Mouse (Mus musculus) heart, postnatal 4 days (tissue): Measurements from ENCODE around the gene Agr3. TPM values are rescaled to one million over a fixed set of nuclear protein-coding genes. Genes with fewer than 3 reads are reported as not detected.

Source experiments
- DNase-seq: peaks from one replicate; pipeline ENCODE4 v3.0.0; 2021
- total RNA-seq, 2 experiments: library from RNA; stranded (reverse); gene quantifications; 2 replicates each; pipeline ENCODE4 v1.2.3; 2021

Gene Agr3
- total RNA-seq, result not detected

DNA sequence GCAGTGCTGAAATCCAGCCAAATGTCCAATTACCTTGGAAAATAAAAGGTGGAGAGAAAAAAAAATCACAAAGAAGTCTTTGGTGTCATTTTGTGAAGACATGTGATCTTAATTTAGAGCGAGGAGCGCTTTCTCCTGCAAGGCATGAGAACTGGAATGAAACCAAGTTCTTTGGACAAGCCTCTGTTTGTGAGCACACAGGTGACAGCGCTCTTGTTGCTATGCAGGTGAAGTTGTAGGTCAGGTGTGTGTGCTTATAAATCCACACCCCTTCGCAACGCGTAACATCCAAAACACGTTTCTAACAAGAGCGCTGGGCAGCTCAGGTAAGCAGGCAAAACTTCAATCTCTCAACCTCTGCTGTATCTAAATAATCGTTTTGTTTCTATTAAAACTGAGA is at the start of gene Agr3:
TSS of gene Agr3 (plus strand) at position 219 of the 400 bp plus-strand sequence.
- DNase-seq, result no peak

- DNase-seq, result peak; percentile 28
These were observed 40.4 kb upstream of the Agr3 start for GRCm38 (mm10) chr12:35884892-35885558.

GRCm38 (mm10) chr12:35889383-35889782 is 36.0 kb upstream of the Agr3 start:
- DNase-seq, result no peak

DNA sequence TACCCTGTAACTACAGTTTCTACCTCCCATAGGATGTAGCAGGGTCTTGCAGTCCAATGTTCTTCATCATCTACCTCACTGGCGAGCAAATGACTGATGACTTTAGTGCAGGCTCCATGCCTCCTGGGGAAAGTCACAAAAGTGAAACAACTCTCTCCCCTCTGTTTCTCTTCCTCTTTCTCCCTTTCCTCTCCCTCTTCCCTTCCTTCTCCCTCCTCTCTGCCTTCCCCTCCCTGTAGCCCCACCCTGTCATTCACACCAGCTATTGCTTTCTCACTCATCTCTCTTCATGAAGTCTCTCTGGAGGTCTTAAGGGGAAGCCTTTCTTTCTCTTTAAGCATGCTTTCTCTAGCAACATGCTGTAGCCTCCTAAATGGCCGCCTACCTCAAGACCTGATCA is 34.7 kb upstream of the Agr3 start:
- DNase-seq, result no peak

DNA sequence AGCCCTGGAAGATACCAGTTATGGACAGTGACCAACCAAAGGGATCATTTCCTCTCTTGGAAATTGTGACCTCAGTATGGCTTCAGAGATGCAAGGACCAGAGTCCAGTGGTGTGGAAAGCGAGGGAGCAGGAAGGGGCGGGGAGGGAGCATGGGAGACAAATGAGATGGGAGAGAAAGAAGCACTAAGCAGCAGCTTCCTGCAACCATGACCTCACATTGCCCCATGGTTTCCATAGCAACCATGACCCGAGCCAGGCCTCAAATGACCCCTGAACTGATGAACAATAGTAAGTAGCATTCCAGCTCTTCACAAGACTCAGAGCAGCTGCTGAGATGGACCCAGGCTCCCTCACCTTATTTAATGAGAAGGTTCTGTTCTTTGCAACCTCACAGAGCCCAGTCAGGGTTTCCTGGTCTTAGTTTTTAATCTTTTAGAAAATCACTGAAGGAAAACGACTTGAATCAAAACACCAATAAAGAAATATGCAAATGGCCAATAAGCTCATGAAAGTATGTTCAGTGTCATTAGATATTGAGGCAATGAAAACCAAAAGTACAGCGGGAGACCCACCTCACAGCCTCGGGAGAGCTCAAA is 31.0 kb upstream of the Agr3 start:
- DNase-seq, result peak; percentile 10

- DNase-seq, result peak; percentile 73
These were observed 29.3 kb upstream of the Agr3 start for GRCm38 (mm10) chr12:35895875-35896763.

DNA sequence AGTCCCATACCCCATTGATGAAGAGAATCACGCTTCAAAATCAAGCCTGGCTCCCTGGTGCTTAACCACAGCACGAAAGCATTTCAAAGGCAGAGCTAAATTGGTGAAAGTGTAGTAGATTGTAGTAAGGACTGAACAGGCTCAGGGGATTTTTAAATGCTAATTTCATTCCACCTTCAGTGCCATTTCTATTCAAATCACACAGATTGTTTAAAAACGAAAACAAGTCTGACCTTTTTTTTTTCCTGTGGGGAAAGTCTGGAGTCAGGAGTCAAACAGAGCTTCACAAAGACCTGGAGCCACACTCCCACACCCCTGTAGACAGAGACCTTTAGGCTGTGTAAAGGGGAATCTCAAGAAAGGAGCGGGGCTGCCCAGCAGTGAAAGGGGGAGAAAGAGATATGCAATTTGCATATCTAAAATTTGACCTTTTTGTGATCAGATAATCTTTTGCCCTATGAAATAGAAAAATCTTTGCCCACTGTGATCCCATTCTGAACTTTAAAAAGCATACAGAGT is 28.6 kb upstream of the Agr3 start:
- DNase-seq, result no peak

GRCm38 (mm10) chr12:35910632-35911031 is 14.8 kb upstream of the Agr3 start:
- DNase-seq, result no peak

GRCm38 (mm10) chr12:35915813-35916212 is 9.6 kb upstream of the Agr3 start:
- no peak for DNase-seq

- DNase-seq, result no peak
These were observed 9.0 kb upstream of the Agr3 start for GRCm38 (mm10) chr12:35916467-35916866.

DNA sequence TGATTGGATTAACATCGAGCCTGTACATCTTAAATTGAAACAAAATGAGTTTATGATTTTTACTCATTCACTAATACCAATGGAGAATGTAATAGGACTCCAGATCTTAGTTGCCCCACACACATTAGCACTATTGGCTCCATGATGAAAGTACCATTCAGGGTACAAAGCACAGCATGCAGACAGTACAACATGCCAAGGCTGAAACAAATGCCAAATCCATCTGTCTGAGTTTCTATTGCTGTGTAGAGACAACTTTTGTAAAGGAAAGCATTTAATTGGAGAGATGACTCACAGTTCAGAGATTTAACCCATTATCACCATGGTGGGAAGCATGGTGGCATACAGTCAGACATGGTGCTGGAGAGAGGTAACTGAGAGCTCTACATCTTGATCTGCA is 7.4 kb upstream of the Agr3 start:
- no peak for DNase-seq

DNA sequence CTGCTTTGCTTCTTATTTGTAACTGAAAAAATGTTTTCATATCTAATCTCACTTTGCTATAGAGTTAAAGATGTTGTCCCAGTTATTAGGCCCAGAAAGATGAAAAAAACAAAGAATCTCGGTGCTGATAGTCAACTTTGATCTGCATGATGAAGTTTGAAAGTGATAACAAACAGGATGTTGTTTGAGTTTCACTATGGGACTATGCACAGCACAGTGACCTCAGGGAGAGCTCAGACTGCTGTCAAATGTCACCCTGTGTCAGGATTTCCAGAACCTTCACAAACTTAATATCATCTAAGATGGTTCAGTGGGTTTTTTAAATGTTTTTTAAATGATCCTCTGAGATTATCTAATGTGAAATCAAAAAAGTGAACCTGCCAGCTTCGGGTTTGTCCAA is 2.4 kb downstream of the Agr3 start:
- no peak for DNase-seq

DNA sequence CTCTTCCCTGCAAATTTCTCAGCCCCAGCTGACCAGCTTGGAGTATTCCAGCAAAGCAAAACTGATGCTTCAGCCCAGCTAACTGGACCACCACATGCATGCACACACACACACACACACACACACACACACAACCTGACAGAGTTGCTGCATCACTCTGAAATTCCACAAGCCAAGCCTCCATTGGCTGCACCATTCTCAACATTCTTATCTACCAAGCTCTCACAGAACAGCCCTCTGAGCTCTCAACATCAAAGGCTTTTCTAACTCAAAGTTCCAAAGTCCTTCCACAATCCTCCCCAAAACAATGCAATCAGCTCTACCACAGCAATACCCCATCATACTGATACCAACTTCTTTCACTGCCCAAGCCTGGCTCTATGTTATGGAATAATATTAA is 7.4 kb downstream of the Agr3 start:
- no peak for DNase-seq

DNA sequence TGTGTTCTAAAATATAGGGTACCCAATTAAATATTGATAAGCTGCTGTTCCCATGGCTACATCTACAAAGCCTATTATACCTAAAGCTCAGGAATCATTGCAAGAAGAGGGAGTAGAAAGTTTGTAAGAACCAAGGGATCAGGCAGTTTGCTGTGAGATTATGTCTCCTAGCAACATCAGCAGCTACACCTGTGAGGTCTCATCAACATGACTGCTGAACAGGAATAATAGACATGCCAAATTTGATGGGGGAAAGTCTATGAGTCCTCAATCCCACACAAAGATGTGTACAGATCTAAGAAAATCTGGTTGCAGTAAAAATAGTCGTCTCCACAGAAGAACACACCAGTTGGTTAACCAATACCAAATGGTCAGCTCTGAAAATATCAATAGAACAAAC is 26.3 kb downstream of the Agr3 start:
- DNase-seq, result no peak

DNA sequence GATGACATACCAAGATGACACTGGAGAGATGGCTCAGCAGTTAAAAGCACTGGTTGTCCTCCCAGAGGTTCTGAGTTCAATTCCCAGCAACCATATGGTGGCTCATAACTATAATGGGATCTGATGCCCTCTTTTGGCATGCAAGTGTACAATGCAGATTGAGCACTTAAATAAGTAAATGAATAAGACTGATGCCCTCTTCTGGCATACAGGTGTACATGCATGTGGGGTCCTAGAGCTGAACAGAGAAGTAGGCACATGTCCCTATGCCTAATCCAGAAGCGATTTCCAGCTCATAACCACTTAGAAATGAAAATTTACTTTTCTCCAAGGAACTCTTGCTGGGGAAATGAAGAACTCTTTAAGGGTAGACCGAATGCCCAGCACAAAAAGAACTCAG is 31.8 kb downstream of the Agr3 start:
- no peak for DNase-seq

DNA sequence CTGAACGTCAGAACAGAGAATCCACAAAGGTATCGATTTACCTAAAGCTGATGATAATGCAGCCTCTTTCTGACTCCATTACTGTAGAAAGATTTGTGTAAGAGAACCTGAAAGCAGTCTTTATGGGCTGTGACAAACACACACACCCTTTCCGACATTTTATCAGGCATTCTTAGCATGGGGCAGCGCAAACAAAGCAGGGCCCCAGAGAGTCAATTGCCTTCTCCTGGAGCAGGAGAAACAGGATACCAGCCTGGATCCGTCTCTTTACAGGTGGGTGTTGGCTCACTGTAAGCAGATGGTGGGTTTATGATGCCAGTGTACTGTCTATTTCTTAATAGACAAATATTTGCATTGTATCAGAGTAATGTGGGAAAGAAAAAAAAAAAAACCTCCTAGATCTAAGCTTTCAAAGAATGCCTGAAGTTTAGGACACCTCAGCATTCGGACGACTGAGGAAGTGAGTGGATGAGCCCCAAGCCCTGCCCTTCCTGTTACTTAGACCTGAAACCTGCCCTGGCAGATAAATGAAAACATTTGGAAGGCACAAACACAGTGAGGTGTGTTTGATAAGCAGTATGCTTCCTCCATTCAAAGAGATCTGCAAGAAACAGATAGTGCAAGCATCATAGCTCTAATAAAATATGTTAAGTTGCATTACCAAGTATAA is 40.8 kb downstream of the Agr3 start:
- DNase-seq, result no peak

DNA sequence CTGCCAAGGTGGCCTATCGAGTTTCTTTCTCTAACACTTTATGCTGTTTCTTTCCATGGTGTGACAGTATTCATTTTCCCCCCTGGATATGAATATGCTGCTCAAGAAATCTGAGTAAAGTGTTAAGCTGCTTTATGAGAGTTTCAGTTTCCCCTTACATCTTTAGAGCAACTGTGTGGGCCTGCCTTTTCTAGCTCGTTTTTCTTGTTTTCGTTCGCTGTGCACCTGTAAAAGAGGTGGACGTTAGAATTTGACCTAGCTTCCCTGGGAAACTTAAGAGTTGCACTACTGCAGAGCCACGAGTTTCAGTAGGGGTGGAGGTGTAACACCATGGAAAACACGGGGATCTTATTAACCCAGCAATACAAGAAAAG is 41.3 kb downstream of the Agr3 start:
- no peak for DNase-seq

DNA sequence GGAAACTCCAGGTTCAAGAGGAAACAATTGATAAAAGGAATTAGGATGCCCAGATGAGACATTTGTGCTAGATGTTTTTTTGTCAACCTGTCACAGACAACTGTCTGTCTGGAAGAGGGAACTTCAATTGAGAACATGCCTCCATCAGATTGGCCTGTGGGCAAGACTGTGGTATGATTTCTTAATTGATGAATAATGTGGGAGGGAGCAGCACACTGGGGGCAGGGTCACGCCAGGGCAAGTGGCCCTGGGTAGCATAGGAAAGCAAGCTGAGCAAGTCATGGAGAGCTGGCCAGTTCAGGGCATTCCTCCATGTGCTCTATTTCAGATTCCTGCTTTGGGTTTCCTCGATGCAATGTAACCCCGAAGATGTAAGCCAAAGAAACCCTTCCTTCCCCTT is 50.5 kb downstream of the Agr3 start:
- DNase-seq, result no peak

GRCm38 (mm10) chr12:35977633-35978246 is 52.3 kb downstream of the Agr3 start:
- no peak for DNase-seq

DNA sequence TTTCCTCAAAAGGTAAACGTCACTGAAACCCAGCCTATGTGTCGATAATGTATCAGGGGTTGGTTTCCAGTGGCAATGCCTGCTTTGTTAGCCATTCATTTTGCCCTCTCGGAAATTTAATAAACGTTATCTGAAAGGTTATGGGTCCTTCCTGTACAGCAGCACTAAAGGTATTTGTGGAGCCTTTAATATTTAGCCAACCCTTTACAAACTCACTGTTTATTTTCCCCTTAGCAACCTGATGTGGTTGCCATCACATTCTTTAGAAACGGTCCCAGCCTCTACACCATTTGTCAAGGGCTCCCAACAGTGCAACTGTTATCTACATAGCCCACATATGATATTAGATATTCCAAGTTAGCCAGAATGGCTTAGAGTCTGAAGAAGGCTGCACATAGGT is 54.2 kb downstream of the Agr3 start:
- no peak for DNase-seq

DNA sequence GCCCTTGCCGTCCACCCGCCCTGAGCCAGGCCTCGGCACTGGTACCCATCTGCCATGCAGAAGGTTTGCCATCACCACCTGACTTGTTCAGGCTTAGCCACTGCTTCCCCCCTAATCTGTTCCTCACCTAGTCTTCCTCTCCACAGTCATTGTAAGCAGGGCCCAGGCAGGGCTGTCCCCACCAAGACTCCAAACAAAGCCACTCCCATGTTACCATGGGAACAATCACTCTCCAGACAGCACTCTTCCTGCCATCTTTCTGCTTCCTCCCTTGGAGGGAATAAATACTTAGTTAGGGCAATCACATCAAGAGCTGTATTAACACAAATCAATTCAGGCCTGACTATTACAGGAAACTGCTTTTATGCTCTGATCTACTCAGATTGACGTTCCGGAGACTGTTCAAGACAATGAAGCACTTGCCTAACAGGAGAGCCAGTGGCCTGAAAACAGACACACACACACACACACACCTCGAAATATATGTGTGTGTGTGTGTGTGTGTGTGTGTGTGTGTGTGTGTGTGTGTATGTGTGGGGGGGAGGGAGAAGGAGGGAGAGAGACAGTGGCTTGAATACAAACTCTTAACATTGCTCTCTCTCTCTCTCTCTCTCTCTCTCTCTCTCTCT is 56.4 kb downstream of the Agr3 start:
- DNase-seq, result no peak

DNA sequence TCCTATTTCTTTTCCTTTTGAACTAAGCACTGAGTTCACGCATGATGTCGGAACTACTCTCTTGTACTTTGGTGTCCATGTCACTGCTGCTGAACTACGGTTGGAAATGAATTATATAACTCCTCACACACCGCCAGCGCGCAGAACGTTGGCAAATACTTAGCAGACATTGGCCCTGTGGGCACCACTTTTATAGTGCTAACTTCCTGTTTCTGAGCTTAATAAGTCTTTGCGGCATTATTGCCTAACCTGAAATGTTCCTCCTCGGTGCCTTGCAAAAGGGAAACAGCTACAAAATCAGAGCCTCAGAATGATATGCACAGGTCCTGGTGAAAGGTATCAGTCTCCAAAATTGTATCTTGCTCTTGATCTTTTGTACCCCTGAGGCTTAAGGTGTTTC is 58.1 kb downstream of the Agr3 start:
- no peak for DNase-seq
